Mouse (Mus musculus) lung, embryonic 14.5 days (tissue): ENCODE data around the gene Tomm6. TPM values are rescaled to one million over a fixed set of nuclear protein-coding genes. Genes with fewer than 3 reads are reported as not detected.
A peak's percentile ranks its signal among the peaks of the same experiment; 100 is the strongest.

Experiments
- ATAC-seq: fragments of 200-750 bp; cut with Nextera tagmentation; 2 replicates; pipeline ENCODE4 v1.8.0; 2017; ENCODE audit warnings: mild to moderate bottlenecking, moderate TSS enrichment, moderate library complexity; ENCODE audit not compliant: insufficient read depth
- DNase-seq: peaks from one replicate; pipeline ENCODE4 v3.0.0-alpha.2; 2015
- H3K27ac ChIP-seq: fragments of 300-500 bp; sonication (generic); 2 replicates; pipeline ENCODE4 v1.5.1; 2014; ENCODE audit warnings: low read depth, mild to moderate bottlenecking, moderate library complexity
- H3K27me3 ChIP-seq: fragments of 300-500 bp; sonication (generic); 2 replicates; pipeline ENCODE4 v1.6.1; 2014; ENCODE audit warnings: low read length, control low read depth; ENCODE audit not compliant: insufficient read depth
- H3K36me3 ChIP-seq: fragments of 300-500 bp; sonication (generic); 2 replicates; pipeline ENCODE4 v1.6.1; 2014; ENCODE audit warnings: control low read depth; ENCODE audit not compliant: insufficient read depth
- H3K4me1 ChIP-seq: fragments of 300-500 bp; sonication (generic); 2 replicates; pipeline ENCODE4 v1.6.1; 2014; ENCODE audit warnings: antibody characterized with exemption, control low read depth; ENCODE audit not compliant: insufficient read depth
- H3K4me2 ChIP-seq: fragments of 300-500 bp; sonication (generic); 2 replicates; pipeline ENCODE4 v1.6.1; 2014; ENCODE audit warnings: mild to moderate bottlenecking
- H3K4me3 ChIP-seq: fragments of 300-500 bp; sonication (generic); 2 replicates; pipeline ENCODE4 v1.5.1; 2014; ENCODE audit warnings: low read depth, low read length
- H3K9ac ChIP-seq: fragments of 300-500 bp; sonication (generic); 2 replicates; pipeline ENCODE4 v1.6.1; 2014
- H3K9me3 ChIP-seq: fragments of 300-500 bp; sonication (generic); 2 replicates; pipeline ENCODE4 v1.6.1; 2016; ENCODE audit warnings: low read depth, low read length, control low read depth
- CTCF ChIP-seq: IDR thresholded peaks from 2 replicates; pipeline ENCODE4 v1.5.1; 2016; ENCODE audit warnings: antibody characterized with exemption, low read depth
- WGBS: fragments of 180-500 bp; shearing (Covaris S2); extraction: QIAGEN DNeasy Blood & Tissue Kit; methylation state at CpG from one replicate; pipeline ENCODE4 v1.1.7; 2014; 5-methylcytosine and 5-hydroxymethylcytosine counted together
- polyA plus RNA-seq: library from polyadenylated mRNA; unstranded; fragments of >200 nt; fragmentation: Nextera tagmentation; extraction: Ambion mirVana; gene quantifications from 2 replicates; pipeline ENCODE4 v1.2.1, GENCODE M21; 2014

Gene Tomm6
- polyA plus RNA-seq, 1 experiment from 2014 or later: 434 TPM

DNA sequence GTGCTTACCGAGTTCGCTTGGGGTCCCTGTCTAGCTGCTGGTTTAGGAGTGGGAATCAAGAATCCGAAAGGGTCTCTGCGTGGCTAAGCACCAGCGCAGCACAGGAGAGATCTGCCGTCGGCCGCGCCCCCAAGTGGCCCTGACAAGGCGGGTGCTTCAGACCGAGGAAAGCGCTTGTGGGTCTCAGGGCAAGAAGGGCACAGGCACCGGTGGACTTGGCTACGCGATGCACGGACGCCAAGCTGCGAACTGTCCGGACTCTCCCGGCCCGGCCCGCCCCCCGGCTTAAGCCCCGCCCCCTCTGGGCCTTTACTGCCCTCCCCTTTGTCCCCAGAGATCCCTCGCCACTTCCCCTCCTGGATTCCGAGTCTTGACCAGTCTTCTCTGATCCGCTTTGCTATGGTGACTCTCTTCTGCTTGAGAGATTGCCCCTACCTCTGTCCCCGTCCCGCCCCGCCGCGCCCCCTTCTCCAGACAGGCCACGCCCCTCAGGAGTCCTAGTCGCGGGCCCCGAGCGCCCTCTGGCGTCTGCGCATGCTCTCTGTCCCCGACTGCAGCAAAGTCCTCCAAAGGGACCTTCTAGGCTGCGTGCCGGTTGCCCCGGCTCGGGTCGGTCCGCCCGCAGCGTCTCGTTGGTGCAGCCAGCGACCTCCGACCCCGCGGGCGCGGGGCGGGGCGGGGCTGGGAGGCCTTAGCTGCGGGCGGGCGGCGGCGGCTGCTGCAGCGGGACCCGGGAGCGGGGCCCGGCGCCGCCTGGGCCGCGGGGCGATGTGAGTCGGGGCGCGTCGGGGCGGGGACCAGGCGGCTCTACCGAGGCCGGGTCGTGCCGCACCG is 6.5 kb upstream of the Tomm6 start, which contains the start of gene Prickle4:
Gene Prickle4, minus strand, starts transcription at position 234 of the 834 bp plus-strand sequence.
- peak; percentile 85 for TF ChIP-seq CTCF
- Histone ChIP-seq H3K4me1 (peaks cover 3% of the 10 kb centered on the region; the same call in 1 of the 2 replicates), H3K4me2 (peak within 1 kb of the TSS; percentile 73), H3K27ac (peak within 1 kb of the TSS; percentile 54; the same call in 1 of the 2 replicates), H3K27me3 (no peaks in the 10 kb centered on the region), H3K9ac (peak within 1 kb of the TSS; percentile 79), H3K4me3 (peak within 1 kb of the TSS; percentile 71), H3K36me3 (0 out of 2 replicates have a peak, but pooled peaks cover 7% of the 10 kb centered on the region), H3K9me3 (no peaks in the 10 kb centered on the region)
- DNase-seq: peak; percentile 98
- ATAC-seq: peak; percentile 94
- 1% methylated on average over 77 of the region's 82 CpGs for WGBS

GRCm38 (mm10) chr17:47694442-47694502 is 6.1 kb upstream of the Tomm6 start, which contains the start of gene Gm21981:
Gm21981 (minus strand) TSS chr17:47694455.
- TF ChIP-seq CTCF: no peak
- Histone ChIP-seq H3K36me3 (0 out of 2 replicates have a peak, but pooled peaks cover 7% of the 10 kb centered on the region), H3K9me3 (no peaks in the 10 kb centered on the region), H3K4me1 (peaks cover 3% of the 10 kb centered on the region; the same call in 1 of the 2 replicates), H3K27me3 (no peaks in the 10 kb centered on the region), H3K4me2 (peak within 1 kb of the TSS; percentile 73), H3K9ac (peak within 1 kb of the TSS; percentile 79), H3K4me3 (peak within 1 kb of the TSS; percentile 71), H3K27ac (peak within 1 kb of the TSS; percentile 54; the same call in 1 of the 2 replicates)
- ATAC-seq: no peak
- WGBS: 0% methylated on average over 3 of the region's 3 CpGs
- no peak for DNase-seq

DNA sequence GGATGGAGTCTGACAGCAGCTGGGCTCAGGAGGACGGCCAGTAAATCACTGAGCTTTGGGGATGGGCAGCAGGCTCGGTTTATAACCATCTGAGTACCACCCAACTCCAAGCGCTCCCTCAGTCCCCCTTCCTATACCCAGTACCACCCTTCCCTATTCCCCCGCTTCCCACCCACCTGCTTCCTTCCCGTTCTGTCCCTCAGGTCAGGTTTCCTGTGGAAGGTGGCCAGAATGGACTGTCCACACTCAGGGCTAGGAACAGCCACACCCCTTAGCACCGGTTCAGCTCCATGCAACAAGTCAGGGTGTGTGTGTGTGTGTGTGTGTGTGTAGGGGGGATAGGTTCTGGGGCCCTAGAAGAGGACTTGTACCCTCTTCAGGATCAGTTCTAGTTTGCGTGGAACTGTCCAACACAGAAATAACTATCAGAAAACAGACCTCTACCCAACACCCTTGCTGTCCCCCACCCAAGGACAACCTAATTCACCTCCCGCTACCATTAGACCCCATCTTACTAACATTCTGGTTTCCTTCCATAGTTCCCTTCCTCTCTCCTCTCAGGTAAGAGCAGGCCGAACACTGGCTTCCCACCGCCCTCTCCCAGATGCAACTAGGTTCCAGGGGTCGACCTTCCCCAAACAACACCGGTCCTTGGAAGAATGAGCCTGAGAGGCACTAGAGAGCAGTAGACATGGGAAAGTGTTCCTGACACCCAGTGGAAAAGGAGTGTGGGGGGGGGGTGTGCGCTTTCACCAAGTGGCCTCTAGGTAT is 5.7 kb upstream of the Tomm6 start:
- Histone ChIP-seq H3K4me2 (peak overlapping the region; percentile 73), H3K4me1 (peaks cover 3% of the 10 kb centered on the region; the same call in 1 of the 2 replicates), H3K36me3 (0 out of 2 replicates have a peak, but pooled peaks cover 7% of the 10 kb centered on the region), H3K27ac (no peak overlapping the region), H3K27me3 (no peaks in the 10 kb centered on the region), H3K9me3 (no peaks in the 10 kb centered on the region), H3K4me3 (peak overlapping the region; percentile 71), H3K9ac (peak overlapping the region; percentile 79)
- WGBS: 31% methylated on average over 13 of the region's 13 CpGs
- no peak for TF ChIP-seq CTCF
- DNase-seq (no peak), ATAC-seq (no peak)

- H3K36me3 ChIP-seq: peaks cover 3% of the 10 kb centered on the region; the same call in 1 of the 2 replicates
- no peak for TF ChIP-seq CTCF
- no peak overlapping the region for H3K27ac ChIP-seq
These were observed 3.5 kb upstream of the Tomm6 start for GRCm38 (mm10) chr17:47691650-47692049.

DNA sequence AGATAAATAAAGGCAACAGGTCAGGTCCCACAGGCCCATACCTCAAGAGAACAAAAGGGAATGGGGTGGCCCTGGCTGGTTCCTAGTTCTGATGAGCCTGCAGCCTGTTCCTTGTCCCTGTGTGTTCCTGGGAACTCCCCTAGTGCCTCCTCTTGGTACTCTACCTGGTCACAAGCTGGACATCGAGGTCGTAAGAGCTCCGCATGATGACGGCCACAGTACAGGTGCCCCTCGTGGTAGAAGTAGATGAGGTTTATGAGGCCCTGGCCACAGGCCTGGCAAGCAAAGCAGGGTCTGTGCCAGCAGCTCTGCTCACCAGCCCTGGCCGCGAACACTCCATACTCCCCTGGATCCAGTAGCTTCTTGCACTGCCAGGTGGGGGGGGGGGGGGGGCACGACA is 1.7 kb upstream of the Tomm6 start:
- no peak overlapping the region for H3K27ac ChIP-seq
- H3K4me2 ChIP-seq: peak overlapping the region; percentile 99; the same call in 1 of the 2 replicates
- no peak overlapping the region for H3K9ac ChIP-seq
- WGBS: 86% methylated on average over 8 of the region's 8 CpGs
- ATAC-seq (no peak), DNase-seq (no peak)
- H3K4me3 ChIP-seq: no peak overlapping the region
- H3K4me1 ChIP-seq: peaks cover 10% of the 10 kb centered on the region; the same call in 1 of the 2 replicates
- H3K36me3 ChIP-seq: peaks cover 19% of the 10 kb centered on the region
- TF ChIP-seq CTCF: no peak
- H3K27me3 ChIP-seq: no peaks in the 10 kb centered on the region
- no peaks in the 10 kb centered on the region for H3K9me3 ChIP-seq

More at GRCm38 (mm10) chr17:47691650-47692049, 3.5 kb upstream of the Tomm6 start:
- Histone ChIP-seq H3K4me3 (no peak overlapping the region), H3K4me2 (no peak overlapping the region), H3K9ac (no peak overlapping the region), H3K4me1 (peaks cover 10% of the 10 kb centered on the region; the same call in 1 of the 2 replicates), H3K27me3 (no peaks in the 10 kb centered on the region), H3K9me3 (no peaks in the 10 kb centered on the region)
- 91% methylated on average over 3 of the region's 3 CpGs for WGBS
- DNase-seq (no peak), ATAC-seq (no peak)

DNA sequence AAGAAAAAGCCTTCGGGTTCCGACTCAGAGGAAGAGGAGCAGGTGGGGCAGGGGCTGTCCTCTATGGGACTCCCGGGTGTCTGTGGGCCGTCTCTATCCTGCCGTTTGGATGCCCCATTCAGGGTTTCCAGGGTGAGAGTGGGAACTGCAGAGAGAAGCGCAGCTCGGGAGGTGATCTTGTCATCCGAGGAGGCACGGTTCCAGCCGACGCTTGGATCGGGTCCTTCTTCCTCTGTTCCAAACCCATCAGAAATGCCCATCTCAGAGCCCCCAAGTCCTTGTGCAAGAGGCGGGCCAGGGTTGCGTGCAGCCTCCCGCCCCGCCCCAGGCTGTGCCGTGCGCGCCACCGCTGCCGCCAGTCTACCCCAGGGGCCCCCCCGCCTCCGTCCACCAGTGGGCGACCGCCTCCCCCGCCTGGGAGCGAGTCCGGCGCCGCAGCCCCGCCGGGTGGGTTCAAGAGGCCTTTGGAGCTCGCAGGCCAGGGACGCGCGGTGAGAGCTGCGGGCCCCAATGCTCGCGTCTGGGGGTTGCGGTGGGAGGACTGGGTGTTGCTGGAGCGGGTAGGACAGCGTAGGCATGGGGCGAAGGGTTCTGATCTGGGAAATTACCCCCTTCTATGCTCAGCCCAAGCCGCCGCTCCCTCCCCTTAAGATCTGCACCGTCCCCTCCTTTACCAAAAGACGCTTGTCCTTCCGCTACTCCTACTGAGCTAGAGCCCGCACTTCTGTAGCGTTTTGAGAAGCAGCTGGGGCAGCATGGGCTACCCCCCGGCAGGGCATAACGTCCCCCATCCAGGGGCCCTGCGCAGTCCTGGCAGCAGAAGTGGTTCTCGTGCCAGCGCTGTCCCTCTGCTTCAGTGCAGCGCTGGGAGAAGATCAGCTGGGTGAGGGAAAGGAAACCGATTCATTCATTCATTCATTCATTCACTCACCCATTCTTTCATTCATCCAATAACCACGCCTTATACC is 706 bp upstream of the Tomm6 start, which contains the start of gene Frs3:
Gene Frs3, plus strand, starts transcription at position 423 of the 968 bp plus-strand sequence.
- H3K36me3 ChIP-seq: peaks cover 29% of the 10 kb centered on the region
- peak within 1 kb of the TSS; percentile 99 for H3K4me2 ChIP-seq
- ATAC-seq (peak; percentile 77), DNase-seq (peak; percentile 79)
- under 1% methylated on average over 58 of the region's 58 CpGs for WGBS
- peaks cover 7% of the 10 kb centered on the region; the same call in 1 of the 2 replicates for H3K4me1 ChIP-seq
- H3K27me3 ChIP-seq: no peaks in the 10 kb centered on the region
- H3K9me3 ChIP-seq: no peaks in the 10 kb centered on the region
- peak within 1 kb of the TSS; percentile 82 for H3K9ac ChIP-seq
- 0 out of 2 replicates have a peak, but pooled peaks have one; percentile 10 for TF ChIP-seq CTCF
- H3K27ac ChIP-seq: peak within 1 kb of the TSS; percentile 86
- peak within 1 kb of the TSS; percentile 81 for H3K4me3 ChIP-seq
